Mouse (Mus musculus) ES-E14 (cell line): Measurements from ENCODE around the gene Pcbp3.
"Not testable (repeated sequence)": the region's sequence is repeated elsewhere in the genome, so short reads cannot be mapped to it uniquely, and the experiment has no call there.

Experiments
- CHD2 ChIP-seq: IDR thresholded peaks from 2 replicates; pipeline ENCODE4 v1.6.1; 2014; ENCODE audit warnings: mild to moderate bottlenecking, low read depth, low read length, inconsistent platforms
- HCFC1 ChIP-seq: IDR thresholded peaks from 2 replicates; pipeline ENCODE4 v1.6.1; 2012; ENCODE audit warnings: low read length, inconsistent platforms, borderline replicate concordance; ENCODE audit not compliant: insufficient read depth
- MAFK ChIP-seq: IDR thresholded peaks from 2 replicates; pipeline ENCODE4 v1.6.1; 2014; ENCODE audit warnings: mild to moderate bottlenecking, low read depth, low read length, inconsistent platforms; ENCODE audit not compliant: insufficient read depth
- ZNF384 ChIP-seq: IDR thresholded peaks from 2 replicates; pipeline ENCODE4 v1.6.1; 2012; ENCODE audit warnings: low read depth, low read length, inconsistent platforms

DNA sequence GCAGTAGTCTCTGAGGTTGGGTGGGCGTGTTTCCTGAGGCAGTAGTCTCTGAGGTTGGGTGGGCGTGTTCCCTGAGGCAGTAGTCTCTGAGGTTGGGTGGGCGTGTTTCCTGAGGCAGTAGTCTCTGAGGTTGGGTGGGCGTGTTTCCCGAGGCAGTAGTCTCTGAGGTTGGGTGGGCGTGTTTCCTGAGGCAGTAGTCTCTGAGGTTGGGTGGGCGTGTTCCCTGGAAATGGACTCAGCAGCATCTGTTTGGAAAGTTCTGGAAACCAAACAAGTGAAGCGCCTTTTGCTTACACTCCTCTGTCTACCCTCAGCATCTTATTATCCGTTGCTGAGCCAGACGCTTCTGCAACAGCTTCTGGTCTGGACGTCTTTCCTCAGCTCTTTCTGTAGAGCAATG lies 217.4 kb downstream of the Pcbp3 start:
- not testable (repeated sequence) for TF ChIP-seq CHD2, HCFC1, MAFK, ZNF384
